Mouse (Mus musculus) liver, embryonic 11.5 days (tissue): ENCODE data around the gene Tlr12. TPM values are rescaled to one million over a fixed set of nuclear protein-coding genes. Genes with fewer than 3 reads are reported as not detected.
A peak's percentile ranks its signal among the peaks of the same experiment; 100 is the strongest.

Source experiments
- ATAC-seq: fragments of 200-750 bp; cut with Nextera tagmentation; replicated peaks from 2 replicates; pipeline ENCODE4 v1.8.0; 2017; ENCODE audit warnings: moderate number of reproducible peaks, mild to moderate bottlenecking, moderate TSS enrichment, moderate library complexity; ENCODE audit not compliant: low FRiP score
- DNase-seq: peaks from one replicate; pipeline ENCODE4 v3.0.0-alpha.2; 2017; ENCODE audit warnings: low spot score
- H3K27ac ChIP-seq: fragments of 300-500 bp; sonication (generic); 2 replicates; pipeline ENCODE4 v1.5.1; 2014; ENCODE audit warnings: mild to moderate bottlenecking, low read depth, low read length, control low read depth
- H3K27me3 ChIP-seq: fragments of 300-500 bp; sonication (generic); replicated peaks from 2 replicates; pipeline ENCODE4 v1.6.1; 2014; ENCODE audit warnings: low read length, mixed read lengths; ENCODE audit not compliant: control insufficient read depth, insufficient read depth
- H3K36me3 ChIP-seq: fragments of 300-500 bp; sonication (generic); 2 replicates; pipeline ENCODE4 v1.6.1; 2014; ENCODE audit warnings: mild to moderate bottlenecking, low read length, moderate library complexity, mixed read lengths; ENCODE audit not compliant: control insufficient read depth, insufficient read depth
- H3K4me1 ChIP-seq: fragments of 300-500 bp; sonication (generic); replicated peaks from 2 replicates; pipeline ENCODE4 v1.6.1; 2014; ENCODE audit warnings: low read length, mixed read lengths; ENCODE audit not compliant: control insufficient read depth, insufficient read depth
- H3K4me2 ChIP-seq: fragments of 300-500 bp; sonication (generic); 2 replicates; pipeline ENCODE4 v1.6.1; 2014; ENCODE audit warnings: mild to moderate bottlenecking, control low read depth, moderate library complexity
- H3K4me3 ChIP-seq: fragments of 300-500 bp; sonication (generic); 2 replicates; pipeline ENCODE4 v1.5.1; 2014; ENCODE audit warnings: low read depth, low read length, control low read depth
- H3K9ac ChIP-seq: fragments of 300-500 bp; sonication (generic); 2 replicates; pipeline ENCODE4 v1.6.1; 2014; ENCODE audit warnings: low read depth, low read length, control low read depth
- H3K9me3 ChIP-seq: fragments of 300-500 bp; sonication (generic); 2 replicates; pipeline ENCODE4 v1.6.1; 2016; ENCODE audit warnings: low read length, inconsistent platforms, mixed read lengths; ENCODE audit not compliant: control insufficient read depth
- WGBS: fragments of 180-500 bp; shearing (Covaris S2); extraction: QIAGEN DNeasy Blood & Tissue Kit; methylation state at CpG from one replicate; pipeline ENCODE4 v1.1.7; 2014; 5-methylcytosine and 5-hydroxymethylcytosine counted together
- polyA plus RNA-seq: library from polyadenylated mRNA; unstranded; fragments of >200 nt; fragmentation: Nextera tagmentation; extraction: Ambion mirVana; gene quantifications from 2 replicates; pipeline ENCODE4 v1.2.1, GENCODE M21; 2014

The Tlr12 gene
- polyA plus RNA-seq, 1 experiment from 2014 or later = 0.88 TPM

GRCm38 (mm10) chr4:128635894-128636585, 17.6 kb upstream of the Tlr12 start:
- H3K27me3 ChIP-seq = 0 out of 2 replicates have a peak, but pooled peaks cover 3% of the 10 kb centered on the region
- H3K36me3 ChIP-seq = no peaks in the 10 kb centered on the region
- H3K4me1 ChIP-seq = peaks cover 21% of the 10 kb centered on the region
- DNase-seq (no peak), ATAC-seq (no peak)
- 71% methylated on average over 10 of the region's 10 CpGs for WGBS
- no peak overlapping the region for H3K4me3 ChIP-seq
- H3K4me2 ChIP-seq = no peak overlapping the region
- H3K9ac ChIP-seq = no peak overlapping the region
- no peaks in the 10 kb centered on the region for H3K9me3 ChIP-seq
- H3K27ac ChIP-seq = no peak overlapping the region

DNA sequence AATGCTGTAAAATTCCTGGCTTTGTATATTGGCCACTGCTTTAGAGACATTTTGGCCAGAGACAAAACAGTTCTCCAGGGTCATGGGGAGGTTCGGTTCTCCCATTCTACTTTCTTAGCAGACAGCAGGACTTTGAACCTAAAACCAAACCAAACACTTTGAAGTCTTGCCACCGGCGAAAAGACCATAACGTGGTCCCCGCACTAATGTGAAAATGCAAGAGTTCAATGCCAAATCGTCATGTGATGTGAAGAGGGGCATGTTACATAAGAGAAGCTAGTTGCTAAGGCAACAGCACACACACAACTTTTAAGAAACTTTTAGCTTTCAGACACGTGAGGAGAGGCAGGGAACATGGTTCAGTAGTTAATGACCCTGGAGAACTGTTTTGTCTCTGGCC, 17.0 kb upstream of the Tlr12 start:
- DNase-seq = no peak
- no peaks in the 10 kb centered on the region for H3K9me3 ChIP-seq
- ATAC-seq = no peak
- no peaks in the 10 kb centered on the region for H3K36me3 ChIP-seq
- peaks cover 21% of the 10 kb centered on the region for H3K4me1 ChIP-seq
- H3K27ac ChIP-seq = no peak overlapping the region
- WGBS = 73% methylated on average over 7 of the region's 7 CpGs
- 0 out of 2 replicates have a peak, but pooled peaks cover 3% of the 10 kb centered on the region for H3K27me3 ChIP-seq
- H3K4me3 ChIP-seq = no peak overlapping the region
- no peak overlapping the region for H3K9ac ChIP-seq
- no peak overlapping the region for H3K4me2 ChIP-seq

DNA sequence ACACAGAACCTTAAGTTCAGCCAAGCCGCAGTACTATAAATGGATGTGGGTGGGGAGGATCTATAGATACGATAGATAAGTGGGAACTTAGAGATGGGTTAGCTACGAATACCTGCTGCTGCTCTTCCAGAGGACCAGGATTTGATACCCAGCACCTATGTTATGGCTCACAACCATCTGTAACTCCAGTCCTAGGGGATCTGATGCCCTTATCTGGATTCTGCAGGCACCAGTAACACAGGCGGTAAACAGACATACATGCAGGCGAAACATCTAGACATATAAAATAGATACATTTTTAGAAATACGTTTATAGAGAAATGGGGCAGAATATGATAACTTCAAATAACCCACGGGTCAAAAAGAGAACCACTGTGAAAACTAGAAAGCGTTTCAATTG, 2.7 kb upstream of the Tlr12 start:
- no peak overlapping the region for H3K4me2 ChIP-seq
- peaks cover 20% of the 10 kb centered on the region for H3K27me3 ChIP-seq
- no peak overlapping the region for H3K9ac ChIP-seq
- peaks cover 12% of the 10 kb centered on the region for H3K4me1 ChIP-seq
- WGBS = 67% methylated on average over 8 of the region's 8 CpGs
- no peak for ATAC-seq
- no peaks in the 10 kb centered on the region for H3K9me3 ChIP-seq
- H3K4me3 ChIP-seq = no peak overlapping the region
- H3K27ac ChIP-seq = no peak overlapping the region
- no peak for DNase-seq
- H3K36me3 ChIP-seq = no peaks in the 10 kb centered on the region

GRCm38 (mm10) chr4:128620572-128620971, 2.2 kb upstream of the Tlr12 start:
- 72% methylated on average over 6 of the region's 6 CpGs for WGBS
- ATAC-seq (no peak), DNase-seq (no peak)
- Histone ChIP-seq H3K27me3 (peaks cover 21% of the 10 kb centered on the region), H3K27ac (no peak overlapping the region), H3K4me1 (peaks cover 12% of the 10 kb centered on the region), H3K4me3 (no peak overlapping the region), H3K4me2 (no peak overlapping the region), H3K36me3 (no peaks in the 10 kb centered on the region), H3K9me3 (no peaks in the 10 kb centered on the region), H3K9ac (no peak overlapping the region)

DNA sequence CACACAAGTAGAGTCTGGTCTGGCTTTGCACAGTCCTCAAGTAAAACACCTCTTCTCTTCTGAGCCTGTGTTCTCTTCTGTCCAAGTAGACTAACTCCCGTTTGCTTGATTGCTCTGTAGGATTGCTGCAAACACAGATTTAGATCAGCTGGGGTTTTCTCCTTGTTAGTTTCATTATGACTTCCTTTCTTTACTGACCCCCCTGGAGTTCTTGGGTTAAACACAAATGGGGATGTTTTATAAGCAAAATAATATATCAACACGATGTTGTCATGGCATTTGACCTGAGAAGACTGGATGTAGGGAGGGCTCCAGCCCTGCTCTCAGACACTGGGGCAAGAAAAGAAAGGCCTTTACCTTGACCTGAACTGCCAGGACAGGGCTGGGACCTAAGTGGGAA, 544 bp upstream of the Tlr12 start:
- Histone ChIP-seq H3K27me3 (peaks cover 21% of the 10 kb centered on the region), H3K4me1 (peaks cover 12% of the 10 kb centered on the region), H3K4me3 (no peak overlapping the region), H3K9ac (no peak overlapping the region), H3K36me3 (no peaks in the 10 kb centered on the region), H3K27ac (no peak overlapping the region), H3K4me2 (no peak overlapping the region), H3K9me3 (no peaks in the 10 kb centered on the region)
- ATAC-seq (no peak), DNase-seq (no peak)
- WGBS = 39% methylated on average over 2 of the region's 2 CpGs

GRCm38 (mm10) chr4:128617363-128618120, 877 bp downstream of the Tlr12 start:
- Histone ChIP-seq H3K36me3 (no peaks in the 10 kb centered on the region), H3K4me3 (peak overlapping the region; percentile 4; the same call in 1 of the 2 replicates), H3K27me3 (peaks cover 21% of the 10 kb centered on the region), H3K27ac (peak overlapping the region; percentile 9; the same call in 1 of the 2 replicates), H3K4me2 (peak overlapping the region; percentile 37), H3K9me3 (no peaks in the 10 kb centered on the region), H3K4me1 (peaks cover 12% of the 10 kb centered on the region), H3K9ac (no peak overlapping the region)
- WGBS = 39% methylated on average over 17 of the region's 17 CpGs
- no peak for DNase-seq
- ATAC-seq = 0 out of 2 replicates have a peak, but pooled peaks have one; percentile 21

GRCm38 (mm10) chr4:128615761-128616160, 2.7 kb downstream of the Tlr12 start:
- 61% methylated on average over 14 of the region's 14 CpGs for WGBS

DNA sequence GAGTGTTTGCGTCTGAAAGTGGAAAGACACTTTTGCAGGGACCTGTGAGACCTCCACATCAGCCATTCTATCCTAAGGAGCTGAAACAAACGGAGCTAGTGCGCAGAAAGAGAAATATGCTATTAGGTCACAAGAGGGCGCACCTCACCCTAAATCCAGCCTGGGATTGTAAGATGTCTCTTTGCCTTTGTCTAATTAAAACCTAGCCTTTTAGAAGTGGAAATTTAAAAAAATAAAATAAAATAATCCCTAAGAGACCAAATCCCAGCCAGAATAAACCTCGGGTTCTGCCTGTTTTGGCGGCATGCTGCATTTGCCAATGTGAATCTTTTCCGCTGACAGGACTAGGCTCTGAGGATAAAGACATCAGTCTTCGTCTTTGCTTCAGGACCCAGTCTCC, 5.1 kb downstream of the Tlr12 start:
- H3K27ac ChIP-seq = no peak overlapping the region
- H3K4me2 ChIP-seq = no peak overlapping the region
- H3K27me3 ChIP-seq = peaks cover 18% of the 10 kb centered on the region
- DNase-seq (peak; percentile 47), ATAC-seq (no peak)
- H3K4me1 ChIP-seq = peaks cover 17% of the 10 kb centered on the region
- H3K9ac ChIP-seq = no peak overlapping the region
- no peaks in the 10 kb centered on the region for H3K9me3 ChIP-seq
- no peak overlapping the region for H3K4me3 ChIP-seq
- H3K36me3 ChIP-seq = no peaks in the 10 kb centered on the region
- WGBS = 24% methylated on average over 8 of the region's 8 CpGs

More at GRCm38 (mm10) chr4:128615761-128616160, 2.7 kb downstream of the Tlr12 start:
- Histone ChIP-seq H3K27ac (no peak overlapping the region), H3K36me3 (no peaks in the 10 kb centered on the region), H3K27me3 (peaks cover 21% of the 10 kb centered on the region), H3K4me3 (no peak overlapping the region), H3K9me3 (no peaks in the 10 kb centered on the region), H3K4me2 (no peak overlapping the region), H3K4me1 (peaks cover 13% of the 10 kb centered on the region), H3K9ac (no peak overlapping the region)
- ATAC-seq (no peak), DNase-seq (no peak)
